Comparison of ENCODE assay signal across 1 mouse cellular context in the genomic region with DNA sequence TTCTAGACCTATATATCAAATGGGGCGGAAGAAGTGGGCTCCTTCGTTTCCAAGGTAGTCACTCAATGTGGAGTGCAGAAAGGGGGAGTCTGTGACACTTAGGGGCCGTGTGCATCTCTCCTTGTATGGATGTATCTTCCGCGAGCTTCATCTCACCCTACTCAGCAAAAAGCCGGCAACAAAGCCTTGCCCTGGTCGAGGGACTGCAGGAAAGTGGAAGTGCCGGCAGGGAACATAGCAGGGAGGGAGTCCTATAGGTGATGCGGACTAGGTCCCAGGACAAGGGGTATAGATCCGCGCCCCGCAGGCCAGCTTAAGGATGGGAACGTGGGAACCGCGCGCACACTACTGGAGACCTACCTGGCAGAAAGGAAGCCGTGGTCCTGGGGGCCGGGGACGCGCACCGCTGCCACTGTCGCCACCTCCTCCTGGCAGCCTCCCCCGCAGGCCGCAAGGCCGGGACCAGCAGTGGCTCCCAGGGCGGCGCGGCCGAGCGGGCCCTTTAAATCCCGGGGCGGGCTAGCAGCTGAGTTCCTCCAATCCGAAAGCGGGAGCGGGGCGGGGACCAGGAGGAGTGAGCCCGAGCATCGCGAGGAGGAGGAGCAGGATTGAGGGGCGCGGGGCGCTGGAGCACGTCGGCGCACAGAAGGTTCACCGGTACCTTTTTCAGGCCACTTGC.
TF ChIP-seq lines count a peak whose summit lies in the region.

A gene (minus strand): TSS at position 511 of the 679 bp plus-strand sequence.

TF ChIP-seq in MEL, 35 proteins besides CTCF, POLR2A, EP300 and RAD21 (continued from another document):
- peak; percentile 78 for TF ChIP-seq POLR2AphosphoS2 (IDR thresholded peaks at IDR 0.05; ENCODE audit: low read length)
- TF ChIP-seq ZKSCAN1 (IDR thresholded peaks at IDR 0.05; ENCODE audit: low read depth, low read length), result no peak
TF ChIP-seq in MEL: peak in this region for 14.
